Comparison of ENCODE assay signal across 10 mouse cellular contexts in the genomic region with DNA sequence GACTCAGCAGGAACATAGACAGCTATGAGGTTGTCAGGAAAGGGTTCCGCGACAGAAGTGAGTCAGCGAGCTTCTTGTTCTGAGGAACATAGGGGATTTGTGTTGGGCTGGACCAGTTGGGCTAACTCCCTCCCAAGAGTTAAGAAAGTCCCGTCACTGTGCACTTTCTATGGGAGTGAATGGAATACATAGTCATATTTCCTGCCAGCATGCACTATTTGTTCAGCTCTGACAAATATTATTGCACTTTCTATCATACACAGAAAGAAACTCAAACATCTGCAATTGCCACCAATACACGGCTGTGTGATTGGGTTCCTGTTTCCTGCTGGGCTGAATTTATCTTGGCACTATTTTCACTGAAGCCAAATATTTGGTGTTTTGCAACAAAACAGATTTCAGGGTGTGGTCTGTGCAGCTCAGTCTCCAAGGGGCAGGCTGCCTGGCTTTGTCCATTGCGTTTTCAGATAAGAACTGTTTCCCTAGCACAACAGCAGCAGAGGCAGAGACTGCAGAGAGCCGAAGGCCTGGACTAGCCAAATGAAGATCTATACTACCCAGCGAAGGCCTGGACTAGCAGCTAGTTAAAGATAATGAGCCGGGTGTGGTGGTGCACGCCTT. TPM values are rescaled to one million over a fixed set of nuclear protein-coding genes. Genes with fewer than 3 reads are reported as not detected.
DNase-seq lines count a peak whose midpoint lies in the region; ATAC-seq and TF ChIP-seq lines count a peak whose summit lies in the region.
"Had no signal": no experiment of that assay in that cellular context is flagged by ENCODE, and none has a peak within 500 bp of the region (broad histone marks: within the 10 kb centered on the region; RNA-seq: fewer than 3 reads in every experiment).

No protein-coding gene starts in this region.

- 87% methylated on average over 10 of the region's 10 CpGs for WGBS in forebrain, embryonic 11.5 days

- peaks cover 14% of the 10 kb centered on the region; the same call in 1 of the 2 replicates for H3K4me1 ChIP-seq in G1E (ENCODE audit: insufficient read depth, low read depth, low read length)
- no peaks in the 10 kb centered on the region for H3K4me1 ChIP-seq in forebrain, embryonic 11.5 days (replicated peaks; ENCODE audit: control insufficient read depth, insufficient read depth, low read length)
- H3K4me1 ChIP-seq: hindbrain, embryonic 15.5 days; midbrain, embryonic 15.5 days had no signal

- H3K4me3 ChIP-seq in G1E (ENCODE audit: low read depth, low read length), result no peak overlapping the region
- no peak overlapping the region for H3K4me3 ChIP-seq in forebrain, embryonic 11.5 days (ENCODE audit: low read depth, low read length)
- H3K4me3 ChIP-seq: hindbrain, embryonic 15.5 days; midbrain, embryonic 15.5 days had no signal

- no peak overlapping the region for H3K27ac ChIP-seq in forebrain, embryonic 11.5 days (ENCODE audit: low read depth, low read length)
- H3K27ac ChIP-seq: hindbrain, embryonic 15.5 days; midbrain, embryonic 15.5 days had no signal

- no peaks in the 10 kb centered on the region for H3K36me3 ChIP-seq in G1E (replicated peaks)
- H3K36me3 ChIP-seq in forebrain, embryonic 11.5 days (ENCODE audit: control insufficient read depth, insufficient read depth, low read length), result no peaks in the 10 kb centered on the region
- H3K36me3 ChIP-seq: hindbrain, embryonic 15.5 days; midbrain, embryonic 15.5 days had no signal

- DNase-seq in gastrocnemius, adult 18-20 months (ENCODE audit: low spot score), result peak; percentile 40
- no peak for DNase-seq in gastrocnemius, postnatal 25 days
- DNase-seq in G1E (ENCODE audit: low spot score), result no peak
- peak; percentile 19 to 37 for DNase-seq in heart, postnatal 10 days
- peak; percentile 15 for DNase-seq in lung, postnatal 14 days
- DNase-seq in retina, postnatal 1 day, result no peak
- no peak for DNase-seq in forebrain, embryonic 11.5 days (ENCODE audit: low spot score)
- DNase-seq in left cerebral cortex, adult 11 months (ENCODE audit: low spot score), result no peak

- H3K27me3 ChIP-seq in G1E (ENCODE audit: insufficient read depth, low read length), result peaks cover 21% of the 10 kb centered on the region
- H3K27me3 ChIP-seq in forebrain, embryonic 11.5 days (ENCODE audit: control insufficient read depth, insufficient read depth, low read length), result no peaks in the 10 kb centered on the region

- no peak for TF ChIP-seq CTCF in G1E (IDR thresholded peaks at IDR 0.05; ENCODE audit: low read depth, low read length)

- no peak overlapping the region for H3K4me2 ChIP-seq in forebrain, embryonic 11.5 days (ENCODE audit: low read depth, low read length, severe bottlenecking)
- H3K4me2 ChIP-seq: hindbrain, embryonic 15.5 days; midbrain, embryonic 15.5 days had no signal

- peaks cover 6% of the 10 kb centered on the region for H3K9me3 ChIP-seq in G1E (replicated peaks)
- peaks cover 3% of the 10 kb centered on the region; the same call in 1 of the 2 replicates for H3K9me3 ChIP-seq in forebrain, embryonic 11.5 days (ENCODE audit: control insufficient read depth, low read length)
- H3K9me3 ChIP-seq: hindbrain, embryonic 15.5 days had no signal

- no peak overlapping the region for H3K9ac ChIP-seq in forebrain, embryonic 11.5 days (ENCODE audit: low read length)
- H3K9ac ChIP-seq: hindbrain, embryonic 15.5 days; midbrain, embryonic 15.5 days had no signal

- intact Hi-C loops in heart, postnatal 10 days (cut with DNase I), result no loop called here

- peak; percentile 87 for ATAC-seq in G1E (ENCODE audit: extremely low read depth, insufficient number of reproducible peaks, low FRiP score, poor library complexity, severe bottlenecking)
- no peak for ATAC-seq in forebrain, embryonic 11.5 days (replicated peaks; ENCODE audit: low FRiP score)
- ATAC-seq: midbrain, embryonic 15.5 days had no signal

RNA-seq across cellular contexts. Expression of a gene that starts 9.1 kb away (rescaled TPM):
- 100 to 1,000 TPM; 195 to 197 TPM for total RNA-seq in gastrocnemius, adult 18-20 months (2021)
- total RNA-seq in gastrocnemius, postnatal 25 days (2021), result 100 to 1,000 TPM; 132 to 141 TPM
- total RNA-seq in G1E (2014; fragmentation: Nextera tagmentation) (66.7 and 88.9 TPM in 2 replicates), G1E (2017) (60.9 and 72.6 TPM in 2 replicates)
- polyA plus RNA-seq in G1E (2012), result 21.0 and 23.5 TPM in 2 replicates
- total RNA-seq in heart, postnatal 10 days (2021), result 100 to 1,000 TPM; 107 to 115 TPM
- polyA plus RNA-seq in forebrain, embryonic 11.5 days (2014; fragmentation: Nextera tagmentation; extraction: Ambion mirVana), result 110 and 117 TPM in 2 replicates

RNA-seq across cellular contexts. Expression of a gene that starts 10.3 kb away (rescaled TPM):
- total RNA-seq in gastrocnemius, adult 18-20 months (2021), result 1 to 10 TPM; 5.3 to 5.9 TPM
- total RNA-seq in gastrocnemius, postnatal 25 days (2021), result 1 to 10 TPM; 3.5 to 4.3 TPM
- 10.7 and 13.5 TPM in 2 replicates for total RNA-seq in G1E (2014; fragmentation: Nextera tagmentation)
- 15.1 and 16.4 TPM in 2 replicates for total RNA-seq in G1E (2017)
- polyA plus RNA-seq in G1E (2012), result 1.2 and 1.4 TPM in 2 replicates
- total RNA-seq in heart, postnatal 10 days (2021), result 1 to 10 TPM; 7.8 to 9.1 TPM
- 19.8 and 20.4 TPM in 2 replicates for polyA plus RNA-seq in forebrain, embryonic 11.5 days (2014; fragmentation: Nextera tagmentation; extraction: Ambion mirVana)

RNA-seq across cellular contexts. Expression of a gene that starts 39.6 kb away (rescaled TPM):
- not detected for total RNA-seq in gastrocnemius, adult 18-20 months (2021)
- total RNA-seq in gastrocnemius, postnatal 25 days (2021), result not detected
- total RNA-seq in G1E (2014; fragmentation: Nextera tagmentation), result not detected in 2 replicates
- total RNA-seq in G1E (2017), result 0.05 and 0.06 TPM in 2 replicates
- polyA plus RNA-seq in G1E (2012), result 0.02 TPM in 1 of 2 replicates, not detected in the other
- not detected for total RNA-seq in heart, postnatal 10 days (2021)
- 0.11 and 0.79 TPM in 2 replicates for polyA plus RNA-seq in forebrain, embryonic 11.5 days (2014; fragmentation: Nextera tagmentation; extraction: Ambion mirVana)

Comparison
In these comparisons a context has a peak if more than half of its experiments do, and no peak if none do; other contexts are left out.
1. DNase-seq: peak in gastrocnemius, adult 18-20 months (single experiment), heart, postnatal 10 days (2 of 2) and lung, postnatal 14 days (single experiment); none in gastrocnemius, postnatal 25 days (single experiment), G1E (single experiment), retina, postnatal 1 day (single experiment), forebrain, embryonic 11.5 days (single experiment) and left cerebral cortex, adult 11 months (single experiment).